Mouse (Mus musculus): Measurements from ENCODE around the gene Gtf2a2. TPM values are rescaled to one million over a fixed set of nuclear protein-coding genes. Genes with fewer than 3 reads are reported as not detected.
"Not testable (repeated sequence)": the region's sequence is repeated elsewhere in the genome, so short reads cannot be mapped to it uniquely, and the experiment has no call there.

Gene Gtf2a2
- polyA plus RNA-seq, 1 experiment from 2014 or later = 221 TPM

DNA sequence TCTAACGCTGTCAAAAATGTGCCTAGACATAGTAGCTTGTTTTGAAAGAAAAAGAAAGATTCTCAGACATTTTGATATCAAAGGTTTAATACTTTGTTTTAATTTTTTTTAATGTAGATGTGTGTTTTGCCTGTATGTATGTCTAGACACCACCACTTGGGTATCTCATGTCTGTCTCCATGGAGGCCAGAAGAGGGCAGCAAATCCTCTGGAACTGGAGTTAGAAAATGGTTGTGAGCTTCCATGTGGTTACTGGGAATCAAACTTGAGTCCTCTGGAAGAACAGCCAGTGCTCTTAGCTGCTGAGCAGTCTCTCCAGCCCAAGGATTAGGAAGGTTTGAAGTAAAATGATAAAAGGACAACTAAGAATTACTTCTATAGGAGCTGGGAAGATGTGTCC is 13.0 kb upstream of the Gtf2a2 start:
- no peak overlapping the region for H3K4me3 ChIP-seq
- no peak overlapping the region for H3K9ac ChIP-seq
- H3K4me2 ChIP-seq = no peak overlapping the region
- H3K9me3 ChIP-seq = no peaks in the 10 kb centered on the region
- no peaks in the 10 kb centered on the region for H3K27me3 ChIP-seq
- H3K36me3 ChIP-seq = peaks cover 84% of the 10 kb centered on the region
- H3K4me1 ChIP-seq (replicated peaks) = no peaks in the 10 kb centered on the region
- H3K27ac ChIP-seq (replicated peaks) = no peak overlapping the region
- ATAC-seq (ENCODE audit: low read depth) = no peak
- 75% methylated on average over 1 of the region's 1 CpGs for WGBS

GRCm38 (mm10) chr9:70003516-70003915 is 8.8 kb upstream of the Gtf2a2 start:
- no peaks in the 10 kb centered on the region for H3K4me1 ChIP-seq (replicated peaks)
- no peak overlapping the region for H3K27ac ChIP-seq (replicated peaks)
- no peak for ATAC-seq (ENCODE audit: low read depth)
- 88% methylated on average over 10 of the region's 10 CpGs for WGBS
- H3K9me3 ChIP-seq = no peaks in the 10 kb centered on the region
- peaks cover 85% of the 10 kb centered on the region for H3K36me3 ChIP-seq
- H3K27me3 ChIP-seq = no peaks in the 10 kb centered on the region
- no peak overlapping the region for H3K9ac ChIP-seq
- no peak overlapping the region for H3K4me2 ChIP-seq
- no peak overlapping the region for H3K4me3 ChIP-seq

- ATAC-seq (ENCODE audit: low read depth) = no peak
- Histone ChIP-seq H3K9ac (no peak overlapping the region), H3K27ac (replicated peaks) (no peak overlapping the region), H3K9me3 (no peaks in the 10 kb centered on the region), H3K36me3 (peaks cover 74% of the 10 kb centered on the region), H3K4me3 (no peak overlapping the region), H3K27me3 (no peaks in the 10 kb centered on the region), H3K4me1 (replicated peaks) (peaks cover 3% of the 10 kb centered on the region; the same call in 1 of the 2 replicates), H3K4me2 (no peak overlapping the region)
- WGBS = 92% methylated on average over 5 of the region's 5 CpGs
These were observed 5.4 kb upstream of the Gtf2a2 start for GRCm38 (mm10) chr9:70006984-70007383.

DNA sequence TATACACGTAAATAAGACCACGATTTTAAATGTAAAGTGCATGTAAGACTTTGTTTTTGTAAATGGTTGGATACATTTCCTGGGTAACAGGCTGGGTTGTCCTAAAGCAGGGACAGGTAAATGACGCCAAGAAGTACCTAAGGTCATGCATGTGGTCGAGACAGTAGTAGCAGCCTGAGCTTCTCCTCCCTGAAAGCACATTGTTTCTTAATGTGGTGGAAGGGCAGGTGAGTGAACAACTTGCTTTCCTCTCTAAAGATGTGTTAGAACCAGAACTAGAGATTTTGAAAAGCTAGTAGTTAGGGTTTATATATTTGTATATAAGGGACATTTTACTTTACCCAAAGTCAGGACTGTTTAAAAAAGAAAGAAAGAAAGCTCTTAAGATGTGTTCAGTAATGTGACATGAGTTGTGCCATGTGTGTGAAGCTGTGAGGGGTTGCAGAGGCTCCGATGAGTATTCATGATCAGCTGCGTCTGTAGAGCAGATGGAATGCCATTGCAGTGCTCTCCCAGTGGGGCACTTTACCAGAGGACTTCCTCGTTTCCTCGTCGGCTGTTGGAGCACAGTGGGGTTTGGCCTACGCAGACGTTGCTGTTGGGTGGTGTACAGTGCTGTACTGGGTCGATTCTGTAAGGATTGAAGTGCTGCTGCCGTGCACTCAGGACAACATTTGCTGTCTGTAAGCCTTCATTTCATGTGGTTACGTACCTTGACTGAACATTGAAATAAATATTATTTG is 4.7 kb upstream of the Gtf2a2 start:
- Histone ChIP-seq H3K9me3 (no peaks in the 10 kb centered on the region), H3K27ac (replicated peaks) (no peak overlapping the region), H3K27me3 (no peaks in the 10 kb centered on the region), H3K9ac (no peak overlapping the region), H3K4me1 (replicated peaks) (peaks cover 4% of the 10 kb centered on the region; the same call in 1 of the 2 replicates), H3K36me3 (peaks cover 67% of the 10 kb centered on the region), H3K4me2 (no peak overlapping the region), H3K4me3 (no peak overlapping the region)
- ATAC-seq (ENCODE audit: low read depth) = no peak
- 73% methylated on average over 14 of the region's 14 CpGs for WGBS

- no peak overlapping the region for H3K9ac ChIP-seq
- H3K4me1 ChIP-seq (replicated peaks) = peaks cover 21% of the 10 kb centered on the region
- H3K4me2 ChIP-seq = no peak overlapping the region
- H3K36me3 ChIP-seq = peaks cover 50% of the 10 kb centered on the region
- WGBS = 91% methylated on average over 8 of the region's 8 CpGs
- no peaks in the 10 kb centered on the region for H3K9me3 ChIP-seq
- H3K27ac ChIP-seq (replicated peaks) = no peak overlapping the region
- H3K27me3 ChIP-seq = no peaks in the 10 kb centered on the region
- no peak for ATAC-seq (ENCODE audit: low read depth)
- H3K4me3 ChIP-seq = no peak overlapping the region
These were observed 2.5 kb upstream of the Gtf2a2 start for GRCm38 (mm10) chr9:70009754-70010304.

GRCm38 (mm10) chr9:70010781-70011473 is 1.4 kb upstream of the Gtf2a2 start:
- 97% methylated on average over 5 of the region's 5 CpGs for WGBS

DNA sequence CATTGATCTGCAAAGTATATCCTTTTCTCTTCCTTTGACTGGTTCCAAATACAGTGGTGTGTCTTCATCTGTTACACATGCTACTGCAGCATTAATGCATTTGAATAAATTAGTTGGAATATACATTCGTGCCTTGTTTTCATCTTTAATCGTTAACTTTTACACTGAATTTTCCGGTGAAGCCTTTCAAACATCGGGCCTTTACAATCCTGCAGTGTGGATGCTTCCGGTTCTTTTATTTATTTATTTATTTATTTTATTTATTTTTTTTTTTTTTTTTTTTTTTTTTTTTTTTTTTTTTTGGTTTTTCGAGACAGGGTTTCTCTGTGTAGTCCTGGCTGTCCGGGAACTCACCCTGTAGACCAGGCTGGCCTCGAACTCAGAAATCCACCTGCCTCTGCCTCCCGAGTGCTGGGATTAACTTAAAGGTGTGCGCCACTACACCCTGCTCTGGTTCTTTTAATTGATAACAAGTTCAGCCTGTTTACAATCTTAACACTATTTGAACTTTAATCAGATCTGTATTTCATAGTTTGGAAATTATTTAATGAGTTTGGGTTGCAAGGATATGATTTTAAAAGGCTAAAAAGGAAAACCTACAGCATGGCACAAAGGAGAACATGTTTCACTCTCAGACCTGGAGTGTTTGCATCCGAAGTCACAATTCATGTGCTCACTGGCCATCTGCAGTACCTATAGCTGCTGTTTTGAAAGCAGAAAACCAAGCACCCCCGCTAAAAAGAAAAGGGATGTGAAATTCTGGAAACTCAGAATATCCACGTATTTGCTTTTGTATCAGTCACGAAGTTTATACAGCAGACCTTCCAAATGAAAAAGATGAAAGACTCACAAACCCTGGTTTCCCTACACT is 578 bp upstream of the Gtf2a2 start:
- ATAC-seq (ENCODE audit: low read depth) = peak; percentile 42; the same call in 1 of the 2 replicates
- H3K9ac ChIP-seq = peak overlapping the region; percentile 83
- peak overlapping the region; percentile 69 for H3K27ac ChIP-seq (replicated peaks)
- peaks cover 35% of the 10 kb centered on the region for H3K36me3 ChIP-seq
- peaks cover 21% of the 10 kb centered on the region for H3K4me1 ChIP-seq (replicated peaks)
- H3K27me3 ChIP-seq = no peaks in the 10 kb centered on the region
- 67% methylated on average over 14 of the region's 14 CpGs for WGBS
- H3K4me2 ChIP-seq = peak overlapping the region; percentile 60
- H3K4me3 ChIP-seq = peak overlapping the region; percentile 67
- H3K9me3 ChIP-seq = no peaks in the 10 kb centered on the region

More at GRCm38 (mm10) chr9:70010781-70011473, 1.4 kb upstream of the Gtf2a2 start:
- H3K4me2 ChIP-seq = no peak overlapping the region
- H3K4me1 ChIP-seq (replicated peaks) = peaks cover 21% of the 10 kb centered on the region
- ATAC-seq (ENCODE audit: low read depth) = no peak
- no peak overlapping the region for H3K4me3 ChIP-seq
- no peak overlapping the region for H3K27ac ChIP-seq (replicated peaks)
- peaks cover 41% of the 10 kb centered on the region for H3K36me3 ChIP-seq
- H3K27me3 ChIP-seq = no peaks in the 10 kb centered on the region
- no peak overlapping the region for H3K9ac ChIP-seq
- H3K9me3 ChIP-seq = no peaks in the 10 kb centered on the region

DNA sequence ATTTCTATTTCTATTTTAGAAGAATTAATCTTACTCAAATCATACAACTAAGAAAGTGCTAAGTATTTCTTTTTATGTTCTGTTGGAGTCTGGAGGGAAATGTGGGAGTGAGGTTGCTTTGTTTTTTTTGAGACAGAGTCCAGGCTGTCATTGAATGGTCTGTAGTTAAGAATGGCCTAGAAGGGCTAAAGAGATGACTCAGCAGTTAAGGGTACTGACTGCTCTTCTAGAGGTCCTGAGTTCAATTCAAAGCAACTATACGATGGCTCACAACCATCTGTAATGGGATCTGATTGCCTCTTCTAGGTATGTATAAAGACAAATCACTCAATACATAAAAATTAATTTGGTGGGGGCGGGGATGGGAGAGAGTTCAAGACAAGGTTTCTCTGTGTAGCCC is 3.3 kb downstream of the Gtf2a2 start:
- peaks cover 9% of the 10 kb centered on the region for H3K36me3 ChIP-seq
- 88% methylated on average over 2 of the region's 2 CpGs for WGBS
- H3K4me3 ChIP-seq = no peak overlapping the region
- H3K9me3 ChIP-seq = no peaks in the 10 kb centered on the region
- peaks cover 21% of the 10 kb centered on the region for H3K4me1 ChIP-seq (replicated peaks)
- no peak overlapping the region for H3K4me2 ChIP-seq
- H3K27me3 ChIP-seq = no peaks in the 10 kb centered on the region
- H3K9ac ChIP-seq = no peak overlapping the region
- no peak overlapping the region for H3K27ac ChIP-seq (replicated peaks)
- ATAC-seq (ENCODE audit: low read depth) = no peak

- Histone ChIP-seq H3K4me2 (no peak overlapping the region), H3K36me3 (peaks cover 21% of the 10 kb centered on the region), H3K27ac (replicated peaks) (no peak overlapping the region), H3K9ac (no peak overlapping the region), H3K27me3 (no peaks in the 10 kb centered on the region), H3K4me1 (replicated peaks) (peaks cover 7% of the 10 kb centered on the region), H3K9me3 (no peaks in the 10 kb centered on the region), H3K4me3 (no peak overlapping the region)
- ATAC-seq (ENCODE audit: low read depth) = no peak
These were observed 6.5 kb downstream of the Gtf2a2 start for GRCm38 (mm10) chr9:70018879-70019278.

- no peak overlapping the region for H3K9ac ChIP-seq
- no peaks in the 10 kb centered on the region for H3K9me3 ChIP-seq
- no peak for ATAC-seq (ENCODE audit: low read depth)
- H3K27me3 ChIP-seq = no peaks in the 10 kb centered on the region
- WGBS = 80% methylated on average over 1 of the region's 1 CpGs
- no peak overlapping the region for H3K27ac ChIP-seq (replicated peaks)
- no peak overlapping the region for H3K4me2 ChIP-seq
- no peak overlapping the region for H3K4me3 ChIP-seq
- H3K4me1 ChIP-seq (replicated peaks) = no peaks in the 10 kb centered on the region
- H3K36me3 ChIP-seq = peaks cover 21% of the 10 kb centered on the region
These were observed 9.3 kb downstream of the Gtf2a2 start for GRCm38 (mm10) chr9:70021610-70022009.

GRCm38 (mm10) chr9:70022083-70022482 is 9.7 kb downstream of the Gtf2a2 start:
- Histone ChIP-seq H3K4me1 (replicated peaks) (no peaks in the 10 kb centered on the region), H3K36me3 (peaks cover 21% of the 10 kb centered on the region), H3K27me3 (no peaks in the 10 kb centered on the region), H3K4me2 (no peak overlapping the region), H3K4me3 (no peak overlapping the region), H3K9ac (no peak overlapping the region), H3K9me3 (no peaks in the 10 kb centered on the region), H3K27ac (replicated peaks) (no peak overlapping the region)
- no peak for ATAC-seq (ENCODE audit: low read depth)
- WGBS = 97% methylated on average over 4 of the region's 4 CpGs

DNA sequence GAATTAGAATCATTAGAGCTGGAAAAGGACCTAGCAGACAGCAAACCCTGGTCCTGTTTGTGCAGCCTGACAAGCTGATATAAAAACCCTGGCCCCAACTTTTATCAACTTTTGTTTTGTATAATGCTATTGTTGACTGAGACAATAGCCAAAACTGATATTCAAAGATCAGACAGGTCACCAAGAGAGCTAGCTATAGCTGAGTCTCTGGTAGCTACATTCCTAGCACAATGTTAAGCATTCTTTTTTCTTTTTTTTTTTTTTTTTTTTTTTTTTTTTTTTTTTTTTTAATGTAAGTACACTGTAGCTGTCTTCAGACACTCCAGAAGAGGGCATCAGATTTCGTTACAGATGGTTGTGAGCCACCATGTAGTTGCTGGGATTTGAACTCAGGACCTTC is 11.3 kb downstream of the Gtf2a2 start:
- H3K4me2 ChIP-seq; H3K27me3 ChIP-seq; ATAC-seq (ENCODE audit: low read depth); H3K4me3 ChIP-seq; H3K9ac ChIP-seq; H3K9me3 ChIP-seq; H3K4me1 ChIP-seq (replicated peaks); H3K27ac ChIP-seq (replicated peaks): not testable (repeated sequence)
- WGBS = 61% methylated on average over 1 of the region's 1 CpGs
- H3K36me3 ChIP-seq = peaks cover 21% of the 10 kb centered on the region
